Mouse (Mus musculus) monocyte, adult 5-6 weeks (primary cell): Measurements from ENCODE around the gene Pde4dip. TPM values are rescaled to one million over a fixed set of nuclear protein-coding genes. Genes with fewer than 3 reads are reported as not detected.
A peak's percentile ranks its signal among the peaks of the same experiment; 100 is the strongest.

Experiments
- ATAC-seq: fragments of 153-309, 156-312 bp; replicated peaks from 2 replicates; pipeline ENCODE4 v1.8.0; 2017; ENCODE audit warnings: mild to moderate bottlenecking; ENCODE audit not compliant: low TSS enrichment, insufficient number of reproducible peaks, severe bottlenecking, poor library complexity, low FRiP score
- total RNA-seq: library from RNA; stranded (forward); fragments of 200-1000, 200-491, 200-594 nt; gene quantifications from 3 replicates; pipeline ENCODE4 v1.2.3, GENCODE M21; 2017

Gene Pde4dip
- total RNA-seq, 1 experiment from 2014 or later, result 16.5 TPM

DNA sequence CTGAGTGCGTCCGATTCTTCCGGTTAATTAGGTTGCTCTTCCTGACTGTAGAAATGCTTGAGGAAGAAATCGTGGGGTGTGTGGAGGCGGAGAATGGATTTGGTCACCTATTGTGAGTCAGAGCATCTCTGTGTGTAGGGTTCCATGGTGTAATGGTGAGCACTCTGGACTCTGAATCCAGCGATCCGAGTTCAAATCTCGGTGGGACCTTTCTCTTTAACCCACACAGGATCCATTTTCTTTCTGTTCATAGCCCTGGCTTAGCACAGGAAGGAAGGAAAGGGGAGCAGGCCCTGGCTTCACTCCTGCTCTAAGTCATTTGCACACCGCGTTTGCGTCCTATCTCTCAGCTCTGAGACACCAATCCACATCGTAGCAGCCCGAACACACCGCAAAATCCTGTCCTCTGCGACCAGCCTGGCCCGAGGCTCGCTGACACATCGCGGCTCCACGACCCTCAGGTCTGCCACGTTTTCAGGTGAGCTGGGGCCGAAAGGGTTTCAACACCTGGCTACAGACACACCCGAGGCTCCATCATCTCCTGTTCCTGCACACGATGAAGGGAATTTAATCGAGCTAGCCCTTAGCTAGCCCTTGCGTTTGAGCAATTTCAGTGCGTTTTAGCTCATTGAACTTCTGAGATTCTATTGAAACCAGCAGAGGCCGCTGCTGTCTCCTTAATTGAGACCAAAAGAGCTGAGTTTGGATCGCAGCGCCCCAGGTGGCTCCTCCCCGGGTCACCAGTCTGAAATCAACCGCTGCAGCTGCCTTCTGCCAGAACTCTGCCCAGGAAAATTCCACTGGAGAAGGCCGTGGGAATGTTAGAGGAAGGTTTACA is 207.0 kb downstream of the Pde4dip start:
- peak; percentile 72 for ATAC-seq

DNA sequence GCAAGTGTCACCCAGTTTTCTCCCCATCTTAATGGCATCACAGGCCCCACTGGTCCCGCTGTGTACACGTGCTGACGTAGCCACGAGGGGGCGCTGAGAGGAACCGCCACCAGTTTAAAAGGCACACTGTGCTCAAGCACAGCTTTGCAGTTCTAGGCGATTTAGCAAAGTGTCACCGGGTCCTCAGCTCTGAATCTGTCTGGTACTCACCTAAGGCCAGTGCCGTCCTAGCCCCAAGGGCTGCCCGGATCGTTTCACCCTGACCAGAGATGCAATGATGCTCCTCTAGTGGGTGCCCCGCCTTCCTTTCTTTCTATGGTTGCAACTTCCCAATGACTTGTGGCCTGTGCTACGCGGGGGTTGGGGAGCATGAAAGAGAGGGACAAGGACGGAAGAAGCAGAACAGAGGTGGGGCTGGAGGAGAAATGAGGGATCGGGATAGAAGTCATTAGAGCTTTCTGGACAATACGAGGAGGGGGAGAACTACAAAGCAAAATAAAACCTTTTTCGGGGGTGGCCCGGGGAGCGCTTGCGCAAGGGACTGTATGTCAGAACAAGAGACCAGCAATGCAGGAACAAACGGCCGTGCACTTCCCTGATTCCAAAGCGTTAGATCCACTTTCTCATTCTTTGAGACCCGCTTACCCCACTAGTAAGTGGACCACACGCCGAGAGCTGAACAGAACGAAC is 207.7 kb downstream of the Pde4dip start:
- peak; percentile 80 for ATAC-seq

DNA sequence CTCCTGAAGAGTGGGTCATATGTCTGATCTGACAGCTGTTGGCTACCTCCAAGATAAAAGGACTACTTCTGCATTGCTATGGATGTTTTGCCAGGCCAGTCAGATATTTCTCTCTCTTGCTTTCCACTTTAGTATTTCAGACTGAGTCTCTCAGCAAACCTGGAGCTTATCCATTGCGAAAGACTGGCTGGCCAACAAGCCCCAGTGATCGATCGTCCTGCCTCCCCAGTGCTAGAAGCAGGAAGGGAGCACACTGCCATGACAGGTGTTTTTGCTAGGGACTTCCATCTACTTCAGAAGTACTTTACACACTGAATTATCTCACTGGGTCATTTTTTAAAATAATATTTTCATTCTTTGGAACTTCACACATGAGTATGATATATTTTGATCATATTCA is 210.1 kb downstream of the Pde4dip start:
- ATAC-seq, result no peak

DNA sequence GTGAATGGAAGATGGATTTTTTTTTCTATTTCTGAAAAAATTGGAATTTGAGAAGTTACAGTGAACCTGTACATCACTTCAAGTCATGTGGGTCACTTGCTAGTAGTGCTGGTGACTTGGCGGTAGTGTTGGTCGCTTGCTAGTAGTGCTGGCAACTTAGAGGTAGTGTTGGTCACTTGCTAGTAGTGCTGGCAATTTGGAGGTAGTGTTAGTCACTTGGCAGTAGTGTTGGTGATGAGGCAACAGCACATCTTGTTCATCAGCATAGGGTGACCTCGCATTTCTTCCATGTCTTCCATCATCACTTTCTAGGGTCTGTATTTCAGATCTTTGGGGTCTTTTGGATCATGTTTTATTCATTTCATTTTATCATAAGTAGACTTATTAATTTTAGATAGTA is 212.4 kb downstream of the Pde4dip start:
- no peak for ATAC-seq

DNA sequence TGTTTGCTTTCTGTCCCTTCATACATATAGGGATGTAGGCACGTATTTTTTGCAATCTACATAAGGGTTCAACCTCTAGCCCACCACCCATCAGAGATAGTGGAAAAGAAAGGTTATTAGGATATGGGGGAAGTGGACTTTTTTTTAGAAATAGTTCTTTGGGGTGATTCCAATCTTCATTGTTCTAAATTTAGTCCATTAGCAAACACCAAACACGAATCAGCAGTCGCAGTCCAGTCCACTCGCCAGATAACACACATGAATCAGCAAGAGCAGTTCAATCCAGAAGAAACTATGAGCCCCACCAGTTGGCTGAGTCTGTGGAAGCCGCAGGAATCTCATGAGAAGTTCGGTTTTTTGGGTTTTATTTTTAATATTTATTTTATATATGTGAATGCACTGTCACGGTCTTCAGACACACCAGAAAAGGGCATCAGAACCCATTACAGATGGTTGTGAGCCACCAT is 213.8 kb downstream of the Pde4dip start, which contains the start of gene Gm17651:
Gene Gm17651 (minus strand): TSS at position 51 of the 467 bp plus-strand sequence.
- ATAC-seq, result no peak

DNA sequence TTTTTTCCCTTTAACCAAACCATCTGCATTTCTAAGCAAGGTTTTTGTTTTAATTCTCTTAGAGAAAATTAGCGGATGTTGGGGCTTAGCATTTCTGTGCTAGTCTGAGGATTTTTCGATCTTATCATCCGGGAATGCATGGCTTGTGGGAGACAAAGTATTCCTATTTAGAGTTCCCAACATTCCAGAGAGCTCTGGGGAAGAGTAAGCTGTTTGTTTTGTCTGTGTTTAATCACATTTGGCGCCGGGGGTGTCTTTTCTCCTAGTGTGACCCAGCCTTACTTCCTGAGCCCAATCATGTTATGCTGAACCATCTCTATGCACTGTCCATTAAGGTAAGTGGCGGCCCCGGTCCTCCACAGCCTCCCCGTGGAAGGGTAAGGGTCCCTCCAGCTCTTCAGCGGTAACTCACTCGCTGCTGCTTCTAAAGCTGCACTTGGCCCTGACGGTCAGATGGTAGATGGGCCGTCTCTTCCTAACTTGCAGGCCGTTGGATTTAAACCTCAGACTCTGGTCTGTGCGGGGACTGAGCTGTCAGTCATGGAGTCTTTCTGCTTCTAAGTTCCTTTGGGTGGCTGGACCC is 221.3 kb downstream of the Pde4dip start:
- no peak for ATAC-seq

DNA sequence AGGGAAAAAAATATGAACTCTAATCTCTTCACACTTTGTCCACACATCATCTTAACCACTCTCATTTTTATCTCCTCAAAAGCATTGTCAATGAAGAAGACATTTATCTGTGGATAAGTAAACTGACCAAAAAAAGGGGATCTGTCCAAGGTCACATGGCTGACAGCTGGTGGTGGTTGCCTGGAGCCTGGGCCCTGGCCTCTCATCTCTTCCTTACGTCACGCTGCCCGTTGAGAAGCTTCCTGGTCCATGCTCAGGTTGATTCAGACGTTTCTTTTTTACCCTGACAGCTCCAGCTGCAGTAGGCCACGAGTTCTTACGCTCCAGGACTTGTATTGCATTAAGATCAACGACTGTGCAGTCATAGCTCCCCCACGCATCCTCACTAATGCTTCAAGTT is 222.4 kb downstream of the Pde4dip start:
- no peak for ATAC-seq

DNA sequence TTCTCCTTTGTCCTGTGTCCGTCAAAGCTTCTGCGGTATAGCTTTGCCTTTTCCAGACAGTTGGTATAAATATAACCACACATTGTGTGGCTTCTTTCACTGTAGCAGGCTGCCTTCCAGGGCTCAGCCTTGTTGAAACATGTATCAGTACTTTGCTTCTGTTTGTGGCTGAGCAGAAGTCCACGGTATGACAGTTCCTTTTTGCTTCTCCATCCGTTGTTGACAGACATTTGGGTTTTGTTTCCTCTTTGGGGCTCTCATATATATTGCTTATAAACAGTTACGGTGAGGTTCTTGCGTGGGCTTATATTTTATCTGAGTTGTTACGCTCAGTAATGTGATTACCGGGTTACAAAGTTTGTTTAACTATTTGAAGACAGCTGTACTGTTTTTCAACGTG is 223.0 kb downstream of the Pde4dip start:
- ATAC-seq, result peak; percentile 31; the same call in 1 of the 2 replicates

DNA sequence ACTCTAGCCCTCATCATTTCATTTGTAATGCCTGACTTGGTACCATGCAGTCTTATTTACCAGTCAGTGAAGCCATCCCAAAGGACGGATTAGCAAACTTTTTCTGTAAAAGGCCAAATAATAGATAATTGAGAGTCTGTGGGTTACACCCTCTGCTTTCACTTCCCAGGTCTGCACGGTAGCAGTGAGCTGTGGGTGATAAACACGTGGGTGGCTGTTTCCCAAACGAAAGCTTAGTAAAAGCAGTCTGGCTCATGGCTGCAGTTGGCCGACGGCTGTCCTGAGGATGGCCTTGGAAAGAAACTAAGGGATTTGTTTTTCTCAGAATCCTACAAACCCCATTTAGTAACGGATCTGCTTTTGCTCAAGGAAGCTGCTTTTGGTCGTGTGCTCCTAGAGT is 227.3 kb downstream of the Pde4dip start:
- peak; percentile 57 for ATAC-seq

DNA sequence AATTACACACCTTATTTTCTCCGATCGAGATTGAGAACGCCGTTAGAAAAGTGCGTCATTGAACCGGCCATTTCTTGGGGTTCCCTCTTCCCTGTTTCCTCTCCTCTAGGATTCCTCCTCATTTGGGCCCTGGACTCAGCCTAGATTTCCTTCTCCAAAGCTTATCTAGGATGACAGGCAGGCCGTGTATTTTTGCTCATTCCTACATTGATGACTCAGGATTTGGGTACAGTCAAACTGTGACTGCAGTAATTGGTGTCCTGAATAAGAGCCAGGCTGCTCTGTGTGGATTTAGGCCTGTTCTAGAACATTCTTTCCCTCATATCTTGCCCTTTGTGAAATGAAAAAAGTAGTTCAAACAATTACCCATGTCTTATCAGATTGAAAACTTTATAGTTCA is 228.8 kb downstream of the Pde4dip start:
- no peak for ATAC-seq

DNA sequence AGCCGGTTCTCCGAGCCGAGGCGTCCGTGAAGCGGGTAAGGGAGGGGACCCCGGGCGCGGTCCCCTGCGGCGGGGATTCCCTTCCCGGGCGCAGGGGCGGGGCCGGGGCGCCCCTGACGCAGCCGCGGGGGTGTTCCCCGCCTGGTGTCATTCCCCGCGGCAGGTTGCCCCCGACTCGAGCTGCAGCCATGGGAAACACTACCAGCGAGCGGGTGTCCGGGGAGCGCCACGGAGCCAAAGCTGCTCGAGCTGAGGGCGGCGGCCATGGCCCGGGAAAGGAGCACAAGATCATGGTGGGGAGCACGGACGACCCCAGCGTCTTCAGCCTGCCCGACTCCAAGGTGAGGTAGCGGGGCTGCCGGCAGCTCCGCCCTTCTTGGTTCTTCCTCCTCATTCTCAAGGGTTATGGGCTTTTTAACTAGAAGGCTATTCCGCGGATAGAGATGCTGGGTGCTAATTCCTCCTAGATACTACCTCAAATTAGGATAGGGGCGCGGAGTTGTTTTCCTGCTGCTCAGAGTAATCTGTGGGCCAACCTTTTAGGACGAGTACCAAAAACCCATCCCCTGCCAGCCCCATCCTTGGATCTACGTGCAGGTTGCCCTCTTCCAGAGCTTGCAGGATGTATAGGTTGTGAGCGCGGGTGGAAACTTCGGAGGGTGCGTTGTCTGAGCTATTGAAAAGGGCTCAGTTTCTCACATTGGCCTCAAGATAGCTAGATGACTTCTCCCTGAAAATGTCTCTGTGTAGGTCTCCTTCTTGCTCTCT is 229.9 kb downstream of the Pde4dip start:
- no peak for ATAC-seq

DNA sequence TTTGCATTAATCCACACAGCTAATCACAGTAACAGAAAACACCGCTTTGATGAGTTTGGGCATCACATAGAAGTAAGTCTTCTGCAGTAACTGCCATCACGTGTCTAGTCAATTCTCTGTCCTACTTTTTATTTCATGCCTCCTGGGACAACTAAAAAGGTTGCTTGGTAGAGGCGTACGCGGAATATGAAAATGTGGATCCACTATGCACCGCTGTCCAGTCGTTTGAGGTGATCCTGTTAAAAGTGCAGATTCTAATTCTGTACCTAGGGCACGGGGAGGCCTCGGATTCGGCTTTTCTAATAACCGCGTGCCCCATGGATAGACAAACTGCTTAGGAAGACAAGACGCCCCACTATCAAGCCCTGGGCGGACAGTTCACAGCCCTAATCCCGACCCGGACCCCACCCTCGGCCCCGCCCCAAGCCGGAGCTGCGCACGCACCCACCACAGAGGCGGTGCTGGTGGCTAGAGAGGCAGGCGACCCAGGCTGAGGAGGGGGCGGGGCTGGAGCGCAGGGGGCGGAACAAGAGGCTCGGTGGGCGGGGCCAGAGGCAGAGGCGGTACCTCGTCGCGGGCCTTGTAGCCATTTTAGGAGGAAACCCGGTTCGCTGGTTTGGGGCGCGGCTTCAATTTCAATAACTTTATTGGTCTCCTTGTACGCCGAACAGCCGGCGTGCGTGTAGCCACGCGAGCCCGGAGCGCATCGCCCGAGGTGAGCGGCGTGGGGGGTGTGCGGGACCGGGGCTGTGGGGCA is 230.7 kb downstream of the Pde4dip start, which contains the start of gene Prkab2:
Gene Prkab2 (plus strand): TSS at position 539 of the 757 bp plus-strand sequence.
- ATAC-seq, result peak; percentile 92

DNA sequence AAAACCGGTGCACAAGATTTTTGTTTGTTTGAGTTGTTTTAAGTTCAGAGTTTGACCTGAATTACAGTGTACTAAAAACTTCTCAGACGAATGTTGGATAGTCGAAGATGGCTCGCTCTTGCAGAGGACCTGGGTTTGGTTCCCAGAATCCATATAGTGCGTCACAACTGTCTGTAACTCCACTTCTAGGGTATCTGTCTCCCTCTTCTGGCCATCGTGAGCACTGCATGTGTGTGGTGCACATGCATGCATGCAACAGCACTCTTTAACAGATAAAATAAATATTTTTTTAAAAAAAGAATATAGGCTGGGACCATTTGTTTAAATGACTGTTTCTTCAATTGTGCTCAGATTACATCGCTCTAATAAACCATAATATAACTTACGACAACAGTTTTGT is 233.6 kb downstream of the Pde4dip start:
- ATAC-seq, result no peak

DNA sequence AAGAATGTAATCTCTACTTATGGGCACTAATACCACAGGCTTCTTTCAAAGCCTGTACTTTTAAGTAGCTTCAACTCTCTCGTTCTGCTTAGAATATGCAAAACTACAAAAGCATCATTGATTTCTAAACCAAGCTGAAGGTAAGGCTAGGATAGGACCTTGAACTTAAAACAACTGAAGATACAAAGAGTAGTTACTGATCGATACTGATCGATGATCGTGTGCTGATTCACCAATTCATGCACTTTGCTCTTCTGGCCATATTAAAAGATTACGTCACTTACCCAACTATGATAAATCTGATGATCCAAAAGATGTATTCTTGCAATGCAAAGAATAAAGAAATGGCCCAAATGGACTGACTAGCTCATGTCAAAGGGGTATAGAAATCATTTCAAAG is 234.7 kb downstream of the Pde4dip start:
- no peak for ATAC-seq

DNA sequence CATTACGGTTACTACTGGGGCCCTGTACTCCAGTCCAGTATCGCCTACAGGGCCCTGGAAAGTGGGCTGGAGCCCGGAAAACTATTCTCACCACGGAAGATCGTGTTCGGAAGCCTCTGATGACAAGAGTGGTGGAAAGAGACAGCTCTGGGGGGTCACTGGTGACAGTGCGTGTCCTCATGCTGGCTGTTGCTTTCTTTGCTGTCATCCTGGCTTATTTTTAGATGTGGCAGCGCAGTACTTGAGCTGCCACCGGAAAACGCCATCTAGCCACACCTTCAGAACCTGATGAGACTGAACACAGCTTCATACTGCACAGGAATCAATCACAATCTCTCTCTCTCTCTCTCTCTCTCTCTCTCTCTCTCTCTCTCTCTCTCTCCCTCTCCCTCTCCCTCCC is 236.9 kb downstream of the Pde4dip start:
- no peak for ATAC-seq

DNA sequence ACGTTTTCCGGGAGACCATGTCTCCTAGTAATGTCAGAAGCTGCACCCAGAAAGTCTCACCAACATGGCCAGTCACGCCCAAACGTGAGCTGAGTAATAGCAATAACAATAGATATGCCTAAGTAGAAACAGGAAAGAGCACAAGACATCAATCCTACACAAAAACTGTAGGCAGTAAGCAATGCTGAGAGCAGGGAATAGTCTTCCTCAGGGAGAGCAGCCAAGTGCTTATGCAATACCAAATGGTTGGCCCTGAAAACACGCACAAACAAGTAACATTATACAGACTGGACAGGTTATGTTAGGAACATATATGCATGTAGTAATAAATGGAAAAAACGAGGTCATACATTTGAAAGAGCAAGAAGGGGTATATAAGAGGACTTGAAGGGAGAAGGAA is 239.0 kb downstream of the Pde4dip start:
- ATAC-seq, result no peak

DNA sequence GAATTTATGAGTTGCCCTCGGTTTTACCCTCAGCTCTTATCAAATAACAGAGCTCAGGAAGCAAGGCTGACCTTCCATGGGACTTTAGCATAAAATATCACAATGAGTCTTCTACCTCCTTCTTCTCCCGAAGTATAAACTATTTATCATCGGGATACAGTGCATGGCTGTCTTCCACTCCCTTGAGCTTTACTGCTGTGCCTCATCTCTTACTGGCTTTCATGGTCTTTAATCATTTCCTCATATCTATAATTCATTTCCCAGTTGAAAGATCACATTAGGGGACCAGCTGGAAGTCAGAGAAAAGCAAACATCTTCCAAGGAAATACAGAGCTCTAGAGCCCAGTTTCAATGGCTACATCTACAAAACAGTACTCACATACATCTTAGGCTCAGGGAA is 239.5 kb downstream of the Pde4dip start:
- ATAC-seq, result no peak

DNA sequence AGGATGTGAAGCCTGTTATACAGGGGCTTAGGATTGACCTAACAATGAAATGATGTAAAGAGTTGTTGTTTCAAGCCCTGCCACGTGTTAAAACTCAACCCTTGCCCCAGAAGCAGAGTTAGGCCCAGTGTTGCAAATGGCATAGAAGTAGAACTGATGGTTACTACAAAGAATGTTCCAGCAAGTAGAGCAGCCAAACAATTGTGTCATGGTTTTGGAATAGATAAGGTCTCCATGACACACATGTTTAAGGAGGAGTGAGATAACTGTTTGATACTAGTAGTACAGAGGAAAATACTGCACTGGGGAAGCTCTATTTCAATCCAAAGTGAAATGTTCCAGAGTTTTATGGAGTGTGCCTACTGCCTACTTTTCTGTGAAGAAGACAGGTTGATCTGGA is 240.0 kb downstream of the Pde4dip start:
- no peak for ATAC-seq
